Mouse (Mus musculus) cerebellum, postnatal 36 days (tissue): ENCODE data around the gene Klra3.
"Not testable (repeated sequence)": the region's sequence is repeated elsewhere in the genome, so short reads cannot be mapped to it uniquely, and the experiment has no call there.

Experiments
- DNase-seq, 2 experiments: peaks; one replicate each; pipeline ENCODE4 v3.0.0; 2021 to 2022; ENCODE audit warnings: mixed read lengths in 2 of 2

Gene Klra3

GRCm38 (mm10) chr6:130337411-130337810, at the start of gene Klra3:
Klra3 (minus strand) TSS chr6:130337574.
- DNase-seq, result no peak

GRCm38 (mm10) chr6:130386750-130387149, 49.4 kb upstream of the Klra3 start, which contains the start of gene Klra1:
Klra1 (minus strand) TSS chr6:130386874.
- no peak for DNase-seq

- DNase-seq, result no peak
These were observed 48.4 kb upstream of the Klra3 start for GRCm38 (mm10) chr6:130385803-130386202.

GRCm38 (mm10) chr6:130382375-130382774, 45.0 kb upstream of the Klra3 start:
- no peak for DNase-seq

GRCm38 (mm10) chr6:130345381-130345780, 8.0 kb upstream of the Klra3 start:
- DNase-seq, result not testable (repeated sequence)

- DNase-seq, result not testable (repeated sequence)
These were observed 4.6 kb upstream of the Klra3 start for GRCm38 (mm10) chr6:130341973-130342372.

GRCm38 (mm10) chr6:130287984-130288649, 49.3 kb downstream of the Klra3 start:
- DNase-seq, result no peak

GRCm38 (mm10) chr6:130281828-130282227, 55.5 kb downstream of the Klra3 start, which contains the start of gene Klra10:
Klra10 (minus strand) TSS chr6:130281928.
- DNase-seq, result not testable (repeated sequence)
